Mouse (Mus musculus): ENCODE results near the gene Speg. TPM values are rescaled to one million over a fixed set of nuclear protein-coding genes. Genes with fewer than 3 reads are reported as not detected.
A peak's percentile ranks its signal among the peaks of the same experiment; 100 is the strongest.

The Speg gene
- polyA plus RNA-seq, 1 experiment from 2014 or later, result 30.2 TPM

DNA sequence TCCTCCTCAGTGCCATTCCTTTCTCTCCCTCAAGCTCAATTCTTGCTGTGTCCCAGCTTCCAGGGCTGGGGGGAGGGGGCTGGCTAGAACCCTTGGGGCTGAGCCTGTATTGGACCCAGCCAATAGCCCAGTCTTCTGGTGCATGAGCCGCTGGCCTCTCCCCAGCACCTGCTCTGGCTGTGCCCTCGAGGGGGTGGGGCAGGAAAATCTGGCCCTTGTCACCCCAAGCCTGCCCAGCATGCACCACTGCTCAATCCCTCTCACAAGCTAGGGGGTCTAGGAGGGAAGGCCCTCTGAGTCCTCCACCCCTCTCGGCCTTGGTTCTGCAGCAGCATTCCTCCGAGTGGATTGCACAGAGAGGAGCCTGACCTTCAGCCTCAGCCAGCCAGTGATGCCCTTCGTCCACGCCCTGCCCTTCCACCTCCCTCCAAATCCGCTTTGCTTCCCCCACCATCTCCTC lies 12.4 kb downstream of the Speg start:
- H3K27me3 ChIP-seq (replicated peaks; ENCODE audit: low read depth, poor library complexity, severe bottlenecking), result peaks cover 85% of the 10 kb centered on the region
- peak overlapping the region; percentile 71; the same call in 1 of the 2 replicates for H3K27ac ChIP-seq (replicated peaks)
- H3K4me1 ChIP-seq, result peaks cover 67% of the 10 kb centered on the region
- H3K36me3 ChIP-seq (replicated peaks), result peaks cover 41% of the 10 kb centered on the region
- no peak for DNase-seq (ENCODE audit: low spot score)
- WGBS, result 16% methylated on average over 7 of the region's 7 CpGs
- peak overlapping the region; percentile 54 for H3K4me3 ChIP-seq
- H3K9me3 ChIP-seq, result no peaks in the 10 kb centered on the region

DNA sequence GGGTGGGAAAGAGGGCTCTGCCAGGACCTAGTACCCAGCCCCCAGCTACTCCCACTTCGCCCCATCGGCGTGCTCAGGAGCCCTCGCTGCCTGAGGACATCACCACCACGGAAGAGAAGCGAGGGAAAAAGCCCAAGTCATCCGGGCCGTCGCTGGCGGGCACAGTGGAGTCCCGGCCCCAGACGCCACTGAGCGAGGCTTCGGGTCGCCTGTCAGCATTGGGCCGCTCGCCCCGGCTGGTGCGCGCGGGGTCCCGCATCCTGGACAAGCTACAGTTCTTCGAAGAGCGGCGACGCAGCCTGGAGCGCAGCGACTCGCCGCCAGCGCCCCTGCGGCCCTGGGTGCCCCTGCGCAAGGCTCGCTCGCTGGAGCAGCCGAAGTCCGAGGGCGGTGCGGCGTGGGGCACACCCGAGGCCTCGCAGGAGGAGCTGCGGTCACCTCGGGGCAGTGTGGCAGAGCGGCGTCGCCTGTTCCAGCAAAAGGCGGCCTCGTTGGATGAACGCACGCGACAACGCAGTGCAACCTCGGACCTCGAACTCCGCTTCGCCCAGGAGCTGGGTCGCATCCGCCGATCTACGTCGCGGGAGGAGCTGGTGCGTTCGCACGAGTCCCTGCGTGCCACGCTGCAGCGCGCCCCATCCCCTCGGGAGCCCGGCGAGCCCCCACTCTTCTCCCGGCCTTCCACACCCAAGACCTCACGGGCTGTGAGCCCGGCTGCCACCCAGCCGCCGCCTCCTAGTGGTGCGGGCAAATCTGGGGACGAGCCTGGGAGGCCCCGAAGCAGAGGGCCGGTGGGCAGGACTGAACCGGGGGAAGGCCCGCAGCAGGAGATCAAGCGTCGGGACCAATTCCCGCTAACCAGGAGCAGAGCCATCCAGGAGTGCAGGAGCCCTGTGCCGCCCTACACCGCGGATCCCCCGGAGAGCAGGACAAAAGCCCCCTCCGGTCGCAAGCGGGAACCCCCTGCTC lies 13.1 kb downstream of the Speg start:
- WGBS, result 5% methylated on average over 94 of the region's 94 CpGs
- Histone ChIP-seq H3K36me3 (replicated peaks) (peaks cover 47% of the 10 kb centered on the region), H3K27ac (replicated peaks) (peak overlapping the region; percentile 71), H3K4me3 (peak overlapping the region; percentile 54), H3K9me3 (no peaks in the 10 kb centered on the region), H3K4me1 (peaks cover 65% of the 10 kb centered on the region), H3K27me3 (replicated peaks; ENCODE audit: low read depth, poor library complexity, severe bottlenecking) (peaks cover 79% of the 10 kb centered on the region)
- DNase-seq (ENCODE audit: low spot score), result peak; percentile 62

DNA sequence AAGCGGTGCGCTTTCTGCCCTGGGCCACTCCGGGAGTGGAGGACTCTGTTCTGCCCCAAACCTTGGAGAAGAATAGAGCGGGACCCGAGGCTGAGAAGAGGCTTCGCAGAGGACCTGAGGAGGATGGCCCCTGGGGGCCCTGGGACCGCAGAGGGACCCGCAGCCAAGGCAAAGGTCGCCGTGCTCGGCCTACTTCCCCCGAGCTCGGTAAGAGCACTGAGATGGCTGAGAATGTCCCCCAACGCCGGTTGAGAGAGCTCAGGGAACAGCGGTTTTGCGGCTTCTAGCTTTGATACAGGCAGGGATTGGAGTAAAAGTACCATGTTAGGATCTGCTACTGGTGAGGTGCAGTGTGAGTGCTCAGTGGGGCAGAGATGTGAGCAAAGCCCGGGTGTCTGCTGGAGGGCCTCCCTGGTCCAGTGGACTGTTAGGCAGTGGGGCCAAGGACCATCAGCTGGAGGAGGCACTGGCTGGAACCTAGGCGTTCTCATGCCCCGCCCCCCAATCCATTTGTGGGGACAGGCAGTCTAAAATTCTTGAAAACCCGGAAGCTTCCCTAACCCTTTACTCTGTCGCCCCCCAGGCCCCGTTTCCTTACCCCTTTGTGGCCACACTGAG lies 13.9 kb downstream of the Speg start:
- H3K4me1 ChIP-seq, result peaks cover 63% of the 10 kb centered on the region
- no peak for DNase-seq (ENCODE audit: low spot score)

DNA sequence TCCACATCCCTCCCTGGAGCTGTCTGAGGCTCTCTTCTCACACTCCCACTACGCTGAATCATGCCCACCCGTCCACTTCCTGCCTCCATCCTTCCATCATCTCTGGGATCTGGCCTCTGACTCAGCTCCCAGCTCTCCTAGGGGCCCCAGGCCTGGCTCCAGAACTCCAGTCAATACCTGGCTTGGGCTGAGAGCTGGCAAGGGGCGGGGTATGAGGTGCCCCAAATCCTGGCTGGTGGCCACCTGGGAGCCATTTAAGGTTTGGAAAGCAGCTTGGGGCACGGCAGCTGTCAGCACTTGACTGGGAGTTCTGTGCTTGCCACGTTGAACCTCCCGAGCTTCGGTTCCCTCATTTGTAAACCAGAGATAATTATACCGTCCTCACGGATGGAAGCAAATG lies 18.0 kb downstream of the Speg start:
- Histone ChIP-seq H3K9me3 (no peaks in the 10 kb centered on the region), H3K36me3 (replicated peaks) (peaks cover 70% of the 10 kb centered on the region), H3K4me1 (peaks cover 23% of the 10 kb centered on the region), H3K27me3 (replicated peaks; ENCODE audit: low read depth, poor library complexity, severe bottlenecking) (peaks cover 32% of the 10 kb centered on the region), H3K27ac (replicated peaks) (0 out of 2 replicates have a peak overlapping the region, but pooled peaks have one; percentile 59), H3K4me3 (no peak overlapping the region)
- DNase-seq (ENCODE audit: low spot score), result no peak
- 77% methylated on average over 9 of the region's 9 CpGs for WGBS

More for the DNA sequence above, 13.9 kb downstream of the Speg start:
- H3K27ac ChIP-seq (replicated peaks), result peak overlapping the region; percentile 71
- WGBS, result 21% methylated on average over 23 of the region's 23 CpGs
- H3K27me3 ChIP-seq (replicated peaks; ENCODE audit: low read depth, poor library complexity, severe bottlenecking), result peaks cover 73% of the 10 kb centered on the region
- H3K4me3 ChIP-seq, result peak overlapping the region; percentile 54
- H3K36me3 ChIP-seq (replicated peaks), result peaks cover 54% of the 10 kb centered on the region
- no peaks in the 10 kb centered on the region for H3K9me3 ChIP-seq

DNA sequence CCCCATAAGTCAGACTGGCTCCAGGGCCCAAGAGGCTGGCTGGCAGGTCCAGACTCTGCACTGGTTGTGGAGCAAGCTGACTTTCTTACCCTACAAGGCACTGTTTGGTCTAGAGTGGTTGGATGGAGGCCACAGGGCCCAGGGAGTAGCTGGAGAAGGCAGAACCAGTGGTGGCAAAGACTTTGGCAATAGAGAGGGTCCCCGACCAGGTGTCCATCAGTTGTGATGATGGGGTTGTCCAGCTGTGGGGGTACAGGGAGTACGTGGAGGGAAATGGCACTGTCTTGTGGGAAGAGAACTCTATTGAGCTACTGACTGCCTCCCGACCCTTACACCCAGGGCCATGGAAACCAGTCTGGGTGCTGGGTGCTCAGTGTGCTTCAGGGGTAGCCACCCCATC lies 18.7 kb downstream of the Speg start:
- Histone ChIP-seq H3K27ac (replicated peaks) (no peak overlapping the region), H3K27me3 (replicated peaks; ENCODE audit: low read depth, poor library complexity, severe bottlenecking) (peaks cover 25% of the 10 kb centered on the region), H3K36me3 (replicated peaks) (peaks cover 70% of the 10 kb centered on the region), H3K9me3 (no peaks in the 10 kb centered on the region), H3K4me3 (no peak overlapping the region), H3K4me1 (peaks cover 23% of the 10 kb centered on the region)
- 90% methylated on average over 3 of the region's 3 CpGs for WGBS
- no peak for DNase-seq (ENCODE audit: low spot score)

DNA sequence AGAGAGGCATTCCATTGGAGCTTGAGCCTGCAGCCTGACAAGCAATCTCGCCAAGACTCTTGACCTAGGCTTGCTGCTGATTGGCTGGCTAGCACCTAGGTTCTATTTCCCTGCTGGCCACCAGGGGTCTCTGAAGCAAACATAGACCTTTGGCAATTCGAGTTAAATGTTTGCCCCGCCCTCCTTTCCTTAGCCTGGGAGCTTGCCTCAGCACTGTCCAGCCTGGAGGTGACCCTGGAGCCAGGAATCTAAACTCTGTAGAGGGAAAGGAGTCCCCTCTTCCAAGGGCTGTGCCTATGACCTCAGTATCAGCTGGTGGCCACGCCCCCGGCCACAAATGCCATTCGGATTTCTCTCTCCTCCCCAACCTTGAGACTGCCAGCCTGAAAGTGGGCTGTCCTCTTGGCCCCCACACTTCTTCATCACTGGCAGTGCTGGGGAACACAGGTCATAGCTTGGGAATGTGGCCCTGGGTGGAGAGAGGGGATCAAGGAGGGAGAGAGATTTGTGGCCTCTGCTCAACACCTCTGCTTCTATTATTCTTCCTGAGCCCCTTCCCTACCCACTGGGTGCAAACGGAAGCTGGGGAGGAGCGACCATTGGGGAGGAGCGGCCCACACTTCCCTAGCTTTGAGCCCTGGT lies 23.8 kb downstream of the Speg start:
- Histone ChIP-seq H3K9me3 (no peaks in the 10 kb centered on the region), H3K4me1 (peaks cover 43% of the 10 kb centered on the region), H3K27ac (replicated peaks) (peak overlapping the region; percentile 83), H3K36me3 (replicated peaks) (peaks cover 62% of the 10 kb centered on the region), H3K27me3 (replicated peaks; ENCODE audit: low read depth, poor library complexity, severe bottlenecking) (no peaks in the 10 kb centered on the region), H3K4me3 (peak overlapping the region; percentile 46)
- 10% methylated on average over 9 of the region's 9 CpGs for WGBS
- peak; percentile 85 for DNase-seq (ENCODE audit: low spot score)

DNA sequence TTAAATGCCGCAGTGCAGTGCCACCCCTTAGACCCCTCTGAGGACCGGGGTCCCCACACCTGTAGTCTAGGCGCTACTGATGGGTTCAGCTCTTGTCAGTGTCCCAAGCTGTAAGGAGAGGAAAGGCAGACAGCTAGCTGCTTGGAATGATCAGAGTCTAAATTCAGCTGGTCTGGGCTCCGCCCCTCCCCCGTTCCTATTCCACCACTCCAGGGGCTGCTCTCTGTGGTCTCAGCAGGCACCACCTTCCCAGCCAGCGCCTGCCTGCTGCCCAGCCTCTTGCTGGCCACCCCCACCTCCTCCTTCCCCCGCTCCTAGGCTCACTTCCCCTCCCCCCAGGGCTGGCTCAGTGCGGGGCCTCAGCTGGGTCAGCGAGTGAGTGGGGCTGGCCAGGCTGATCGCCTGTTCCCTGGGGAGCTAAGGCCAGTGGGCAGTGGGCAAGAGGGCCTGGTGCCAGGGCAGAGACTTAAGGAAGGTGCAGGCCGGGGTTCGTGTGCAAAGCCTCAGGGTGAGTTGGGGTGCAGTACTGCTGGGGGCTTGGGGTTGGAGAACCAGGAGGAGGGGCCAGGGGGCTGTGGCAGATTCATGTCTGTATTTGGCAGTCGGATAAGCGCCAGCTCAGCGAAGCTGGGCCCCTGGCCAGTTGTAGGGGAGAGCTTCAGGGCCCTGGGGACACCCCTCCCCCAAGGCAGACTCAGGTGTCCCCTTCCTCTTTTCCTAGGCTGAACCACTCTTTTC lies 24.8 kb downstream of the Speg start:
- peaks cover 43% of the 10 kb centered on the region for H3K4me1 ChIP-seq
- H3K36me3 ChIP-seq (replicated peaks), result peaks cover 62% of the 10 kb centered on the region
- H3K27me3 ChIP-seq (replicated peaks; ENCODE audit: low read depth, poor library complexity, severe bottlenecking), result no peaks in the 10 kb centered on the region
- H3K9me3 ChIP-seq, result no peaks in the 10 kb centered on the region
- WGBS, result 6% methylated on average over 15 of the region's 15 CpGs
- H3K27ac ChIP-seq (replicated peaks), result peak overlapping the region; percentile 83
- peak; percentile 88 for DNase-seq (ENCODE audit: low spot score)
- peak overlapping the region; percentile 46 for H3K4me3 ChIP-seq

GRCm38 (mm10) chr1:75400493-75401115 lies 25.5 kb downstream of the Speg start:
- H3K4me1 ChIP-seq, result peaks cover 43% of the 10 kb centered on the region
- H3K27me3 ChIP-seq (replicated peaks; ENCODE audit: low read depth, poor library complexity, severe bottlenecking), result no peaks in the 10 kb centered on the region
- H3K4me3 ChIP-seq, result peak overlapping the region; percentile 46
- H3K36me3 ChIP-seq (replicated peaks), result peaks cover 65% of the 10 kb centered on the region
- H3K9me3 ChIP-seq, result no peaks in the 10 kb centered on the region
- peak overlapping the region; percentile 83 for H3K27ac ChIP-seq (replicated peaks)
- DNase-seq (ENCODE audit: low spot score), result no peak
- WGBS, result 37% methylated on average over 6 of the region's 6 CpGs

GRCm38 (mm10) chr1:75405547-75405946 lies 30.4 kb downstream of the Speg start:
- WGBS, result 85% methylated on average over 3 of the region's 3 CpGs
- H3K4me1 ChIP-seq, result peaks cover 18% of the 10 kb centered on the region
- H3K27ac ChIP-seq (replicated peaks), result no peak overlapping the region
- H3K4me3 ChIP-seq, result no peak overlapping the region
- no peaks in the 10 kb centered on the region for H3K9me3 ChIP-seq
- no peak for DNase-seq (ENCODE audit: low spot score)
- H3K27me3 ChIP-seq (replicated peaks; ENCODE audit: low read depth, poor library complexity, severe bottlenecking), result no peaks in the 10 kb centered on the region
- peaks cover 83% of the 10 kb centered on the region for H3K36me3 ChIP-seq (replicated peaks)

- 93% methylated on average over 15 of the region's 15 CpGs for WGBS
- DNase-seq (ENCODE audit: low spot score), result no peak
These were observed 31.1 kb downstream of the Speg start for GRCm38 (mm10) chr1:75406173-75406572.

DNA sequence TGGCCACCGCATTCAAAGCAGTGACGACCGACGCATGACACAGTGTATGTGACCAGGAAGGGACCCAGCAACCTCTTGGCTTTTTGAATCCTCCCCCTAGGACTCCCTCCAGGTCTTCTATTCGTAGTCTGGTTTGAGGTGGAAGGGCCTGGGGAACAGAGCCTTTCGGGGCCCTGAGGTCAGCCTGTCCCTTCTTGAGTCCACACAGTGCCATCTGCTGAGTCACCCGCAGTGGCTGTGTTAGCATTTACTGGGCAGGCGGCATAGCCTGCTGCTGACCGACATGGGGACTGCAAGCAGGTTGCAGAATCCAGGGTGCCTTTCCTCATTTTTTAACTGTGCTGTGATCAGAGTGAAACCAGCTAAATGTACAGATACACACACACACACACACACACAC lies 32.0 kb downstream of the Speg start:
- 93% methylated on average over 9 of the region's 9 CpGs for WGBS
- Histone ChIP-seq H3K4me1 (peaks cover 7% of the 10 kb centered on the region; the same call in 1 of the 2 replicates), H3K27me3 (replicated peaks; ENCODE audit: low read depth, poor library complexity, severe bottlenecking) (no peaks in the 10 kb centered on the region), H3K4me3 (no peak overlapping the region), H3K27ac (replicated peaks) (no peak overlapping the region), H3K9me3 (no peaks in the 10 kb centered on the region), H3K36me3 (replicated peaks) (peaks cover 81% of the 10 kb centered on the region)
- no peak for DNase-seq (ENCODE audit: low spot score)

More at GRCm38 (mm10) chr1:75406173-75406572, 31.1 kb downstream of the Speg start:
- peaks cover 84% of the 10 kb centered on the region for H3K36me3 ChIP-seq (replicated peaks)
- H3K4me1 ChIP-seq, result peaks cover 11% of the 10 kb centered on the region
- H3K27me3 ChIP-seq (replicated peaks; ENCODE audit: low read depth, poor library complexity, severe bottlenecking), result no peaks in the 10 kb centered on the region
- no peak overlapping the region for H3K4me3 ChIP-seq
- no peaks in the 10 kb centered on the region for H3K9me3 ChIP-seq
- H3K27ac ChIP-seq (replicated peaks), result no peak overlapping the region
